Mouse (Mus musculus) CH12.LX (cell line): ENCODE data around the gene Pfkfb4. TPM values are rescaled to one million over a fixed set of nuclear protein-coding genes. Genes with fewer than 3 reads are reported as not detected.

ENCODE experiments used
- DNase-seq: peaks from one replicate; pipeline ENCODE4 v3.0.0-alpha.2; 2013; ENCODE audit errors: extremely low read depth
- H3K27ac ChIP-seq: 2 replicates; pipeline ENCODE4 v1.5.1; 2012; ENCODE audit warnings: low read depth, mild to moderate bottlenecking, control low read depth, moderate library complexity; ENCODE audit not compliant: insufficient read depth
- H3K27me3 ChIP-seq: replicated peaks from 2 replicates; pipeline ENCODE3; 2012; ENCODE audit warnings: inconsistent platforms
- H3K36me3 ChIP-seq, 2 experiments: replicated peaks in 1 of 2; 2 replicates each; pipeline versions ENCODE3 to v1.6.1; 2012; ENCODE audit warnings: inconsistent platforms in 1 of 2, low read length in 1 of 2, mild to moderate bottlenecking in 1 of 2, mixed read lengths in 1 of 2, moderate library complexity in 1 of 2; ENCODE audit not compliant: control insufficient read depth in 1 of 2, insufficient read depth in 1 of 2
- H3K4me1 ChIP-seq, 2 experiments: 2 replicates each; pipeline ENCODE4 v1.6.1; 2012; ENCODE audit warnings: inconsistent platforms in 1 of 2, moderate library complexity in 1 of 2; ENCODE audit not compliant: insufficient read depth in 2 of 2, control insufficient read depth in 1 of 2
- H3K4me2 ChIP-seq: 2 replicates; pipeline ENCODE4 v1.6.1; 2012; ENCODE audit warnings: low read depth, mild to moderate bottlenecking, control low read depth; ENCODE audit not compliant: poor library complexity, insufficient read depth, severe bottlenecking
- H3K4me3 ChIP-seq, 3 experiments: fragments of 150-350 bp in 1 of 3; sonication (generic) in 1 of 3; replicated peaks in 1 of 3; 2 replicates each; pipeline versions ENCODE3 to v1.5.1; 2011 to 2012; ENCODE audit warnings: low read depth in 2 of 3, low read length in 2 of 3, mild to moderate bottlenecking in 2 of 3, moderate library complexity in 2 of 3, control low read depth in 1 of 3, improper control_type of control experiment in 1 of 3, inconsistent platforms in 1 of 3, mixed read lengths in 1 of 3; ENCODE audit not compliant: poor library complexity in 1 of 3
- H3K79me2 ChIP-seq: replicated peaks from 2 replicates; pipeline ENCODE4 v1.6.1; 2012; ENCODE audit warnings: mild to moderate bottlenecking, moderate library complexity; ENCODE audit not compliant: control insufficient read depth, poor library complexity, insufficient read depth, severe bottlenecking; ENCODE audit errors: extremely low read depth
- H3K9ac ChIP-seq: 2 replicates; pipeline ENCODE4 v1.6.1; 2012; ENCODE audit warnings: low read depth, mild to moderate bottlenecking, control low read depth, moderate library complexity; ENCODE audit not compliant: insufficient read depth
- H3K9me3 ChIP-seq: replicated peaks from 2 replicates; pipeline ENCODE3; 2012; ENCODE audit warnings: low read length, inconsistent platforms, mixed read lengths
- CHD1 ChIP-seq: IDR thresholded peaks from 2 replicates; pipeline ENCODE4 v1.6.1; 2012; ENCODE audit warnings: low read depth, low read length, improper control_type of control experiment, inconsistent platforms
- CTCF ChIP-seq, 2 experiments: IDR thresholded peaks in 1 of 2; conservative IDR thresholded peaks in 1 of 2; 2 replicates each; pipeline ENCODE4 v1.5.1; 2011 to 2012; ENCODE audit warnings: low read depth in 2 of 2, low read length in 2 of 2, improper control_type of control experiment in 1 of 2, inconsistent platforms in 1 of 2, mild to moderate bottlenecking in 1 of 2, moderate library complexity in 1 of 2
- E2F4 ChIP-seq: IDR thresholded peaks from 2 replicates; pipeline ENCODE4 v1.6.1; 2011; ENCODE audit warnings: low read depth, low read length, improper control_type of control experiment; ENCODE audit not compliant: insufficient replicate concordance
- ETS1 ChIP-seq: conservative IDR thresholded peaks from 2 replicates; pipeline ENCODE4 v1.6.1; 2012; ENCODE audit warnings: low read depth, mild to moderate bottlenecking, inconsistent platforms, low read length, improper control_type of control experiment, moderate library complexity
- GABPA ChIP-seq: IDR thresholded peaks from 2 replicates; pipeline ENCODE4 v1.6.1; 2012; ENCODE audit warnings: low read depth, low read length, improper control_type of control experiment, inconsistent platforms; ENCODE audit not compliant: insufficient replicate concordance
- IRF4 ChIP-seq: IDR thresholded peaks from 2 replicates; pipeline ENCODE4 v1.6.1; 2014; ENCODE audit warnings: low read depth, mild to moderate bottlenecking, inconsistent platforms, low read length, improper control_type of control experiment
- JUN ChIP-seq: IDR thresholded peaks from 2 replicates; pipeline ENCODE4 v1.6.1; 2011; ENCODE audit warnings: low read depth, mild to moderate bottlenecking, low read length, improper control_type of control experiment, moderate library complexity; ENCODE audit not compliant: insufficient read depth
- JUND ChIP-seq: conservative IDR thresholded peaks from 2 replicates; pipeline ENCODE4 v1.6.1; 2011; ENCODE audit warnings: low read depth, low read length, improper control_type of control experiment
- KAT2A ChIP-seq: IDR thresholded peaks from 2 replicates; pipeline ENCODE4 v1.6.1; 2012; ENCODE audit warnings: low read length, improper control_type of control experiment, inconsistent platforms; ENCODE audit not compliant: insufficient replicate concordance
- MAZ ChIP-seq: IDR thresholded peaks from 2 replicates; pipeline ENCODE4 v1.6.1; 2012; ENCODE audit warnings: low read depth, mild to moderate bottlenecking, inconsistent platforms, low read length, improper control_type of control experiment, moderate library complexity
- MXI1 ChIP-seq: IDR thresholded peaks from 2 replicates; pipeline ENCODE4 v1.6.1; 2011; ENCODE audit warnings: mild to moderate bottlenecking, low read depth, low read length, improper control_type of control experiment
- MYC ChIP-seq: IDR thresholded peaks from 2 replicates; pipeline ENCODE4 v1.6.1; 2011; ENCODE audit warnings: low read depth, mild to moderate bottlenecking, improper control_type of control experiment, low read length
- NELFE ChIP-seq: IDR thresholded peaks from 2 replicates; pipeline ENCODE4 v1.6.1; 2011; ENCODE audit warnings: low read depth, low read length, improper control_type of control experiment
- PAX5 ChIP-seq: IDR thresholded peaks from 2 replicates; pipeline ENCODE4 v1.6.1; 2012; ENCODE audit warnings: low read length, inconsistent platforms, mixed read lengths
- POLR2A ChIP-seq: IDR thresholded peaks from 2 replicates; pipeline ENCODE4 v1.6.1; 2011; ENCODE audit warnings: low read depth, mild to moderate bottlenecking, improper control_type of control experiment, low read length
- RAD21 ChIP-seq: IDR thresholded peaks from 2 replicates; pipeline ENCODE4 v1.6.1; 2011; ENCODE audit warnings: low read depth, mild to moderate bottlenecking, low read length, improper control_type of control experiment, moderate library complexity
- RCOR1 ChIP-seq: conservative IDR thresholded peaks from 2 replicates; pipeline ENCODE4 v1.6.1; 2012; ENCODE audit warnings: low read depth, mild to moderate bottlenecking, inconsistent platforms, low read length, improper control_type of control experiment
- SIN3A ChIP-seq: IDR thresholded peaks from 2 replicates; pipeline ENCODE4 v1.6.1; 2012; ENCODE audit warnings: low read length, improper control_type of control experiment, inconsistent platforms
- TBP ChIP-seq: conservative IDR thresholded peaks from 2 replicates; pipeline ENCODE4 v1.6.1; 2011; ENCODE audit warnings: low read depth, low read length, improper control_type of control experiment
- TCF12 ChIP-seq: IDR thresholded peaks from 2 replicates; pipeline ENCODE4 v1.6.1; 2014; ENCODE audit warnings: low read depth, mild to moderate bottlenecking, inconsistent platforms, low read length, improper control_type of control experiment
- UBTF ChIP-seq: IDR thresholded peaks from 2 replicates; pipeline ENCODE4 v1.6.1; 2012; ENCODE audit warnings: low read depth, mild to moderate bottlenecking, inconsistent platforms, low read length, improper control_type of control experiment, moderate library complexity
- USF2 ChIP-seq: conservative IDR thresholded peaks from 2 replicates; pipeline ENCODE4 v1.6.1; 2011; ENCODE audit warnings: low read depth, low read length, improper control_type of control experiment
- ZMIZ1 ChIP-seq: IDR thresholded peaks from 2 replicates; pipeline ENCODE4 v1.6.1; 2012; ENCODE audit warnings: low read depth, mild to moderate bottlenecking, inconsistent platforms, low read length, improper control_type of control experiment
- ZNF384 ChIP-seq: IDR thresholded peaks from 2 replicates; pipeline ENCODE4 v1.6.1; 2012; ENCODE audit warnings: low read depth, low read length, improper control_type of control experiment, inconsistent platforms
- dilution Hi-C: fragments of 300-500 bp; cut with MboI; formaldehyde crosslinking; loops from 2 replicates; pipeline ENCODE4 v1.14.3; 2020; ENCODE audit warnings: low sequenced_read_pairs; ENCODE audit not compliant: extremely low pct_unique_long_range_greater_than_20kb, extremely low pct_ligation_motif_present
- in situ Hi-C: fragments of 300-500 bp; cut with MboI; formaldehyde crosslinking; loops from 3 replicates; pipeline ENCODE4 v1.14.3; 2019; ENCODE audit warnings: low sequenced_read_pairs, low pct_ligation_motif_present, low pct_unique_long_range_greater_than_20kb, mixed read lengths
- polyA plus RNA-seq: library from polyadenylated mRNA; unstranded; fragments of >175 nt; gene quantifications from 2 replicates; pipeline ENCODE4 v1.2.1, GENCODE M21; 2012; ENCODE audit warnings: low read depth; ENCODE audit not compliant: insufficient read length
- total RNA-seq, 2 experiments: library from RNA; depleted of rRNA; stranded (reverse); fragments of 300-350 nt in 1 of 2; fragments of >200 nt in 1 of 2; gene quantifications; 2 replicates each; pipeline ENCODE4 v1.2.3; 2012 to 2014

Pfkfb4 gene
- total and polyA plus RNA-seq, 3 experiments: 5.1 to 6.7 (median 5.9) TPM

DNA sequence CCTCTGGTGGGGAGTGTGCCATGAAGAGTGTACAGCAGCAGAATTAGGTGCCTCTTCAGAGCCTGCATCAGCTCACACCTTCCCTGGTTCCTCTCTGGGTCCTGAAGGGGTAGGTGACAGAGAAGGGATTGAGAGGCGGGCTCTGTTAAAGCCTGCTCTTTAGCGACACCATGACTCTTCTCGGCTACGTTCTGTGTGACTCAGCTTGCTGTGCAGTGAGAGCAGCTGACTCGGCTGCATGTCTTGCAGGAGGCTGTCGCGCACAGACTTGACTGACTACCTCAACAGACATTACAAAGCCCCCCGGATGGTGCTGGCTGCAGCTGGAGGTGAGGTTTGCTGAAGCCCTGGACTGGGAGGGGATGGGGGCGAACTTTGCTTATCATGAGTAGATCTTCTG is 46.5 kb upstream of the Pfkfb4 start:
- Histone ChIP-seq H3K4me1 (no peaks in the 10 kb centered on the region), H3K4me3 (no peak overlapping the region), H3K36me3 (peaks cover 85 to 92% of the 10 kb centered on the region in 2 experiments)
- in situ Hi-C loops: no loop called here
- no peak for TF ChIP-seq NELFE
- TF ChIP-seq GABPA: no peak
- TF ChIP-seq CTCF (conservative IDR thresholded peaks at IDR 0.05 in 1 of 2, IDR thresholded peaks at IDR 0.05 in 1 of 2; ENCODE audit: low read depth in 2 of 2, low read length in 2 of 2): no peak
- no peak for TF ChIP-seq MAZ
- TF ChIP-seq TBP: no peak
- TF ChIP-seq POLR2A: no peak
- no peak for TF ChIP-seq JUND
- TF ChIP-seq USF2: no peak
- TF ChIP-seq MXI1: no peak
- TF ChIP-seq KAT2A: no peak
- no peak for TF ChIP-seq ETS1
- TF ChIP-seq TCF12: no peak
- TF ChIP-seq ZMIZ1: no peak
- TF ChIP-seq CHD1: no peak
- TF ChIP-seq, all 38 proteins: peak for 0
- H3K9ac ChIP-seq: no peak overlapping the region
- DNase-seq: no peak
- no peaks in the 10 kb centered on the region; the same call in 1 of the 2 replicates for H3K79me2 ChIP-seq
- no peak overlapping the region for H3K4me2 ChIP-seq
- no peaks in the 10 kb centered on the region for H3K9me3 ChIP-seq
- H3K27me3 ChIP-seq: no peaks in the 10 kb centered on the region
- no peak overlapping the region for H3K27ac ChIP-seq
- dilution Hi-C loops: no loop called here

DNA sequence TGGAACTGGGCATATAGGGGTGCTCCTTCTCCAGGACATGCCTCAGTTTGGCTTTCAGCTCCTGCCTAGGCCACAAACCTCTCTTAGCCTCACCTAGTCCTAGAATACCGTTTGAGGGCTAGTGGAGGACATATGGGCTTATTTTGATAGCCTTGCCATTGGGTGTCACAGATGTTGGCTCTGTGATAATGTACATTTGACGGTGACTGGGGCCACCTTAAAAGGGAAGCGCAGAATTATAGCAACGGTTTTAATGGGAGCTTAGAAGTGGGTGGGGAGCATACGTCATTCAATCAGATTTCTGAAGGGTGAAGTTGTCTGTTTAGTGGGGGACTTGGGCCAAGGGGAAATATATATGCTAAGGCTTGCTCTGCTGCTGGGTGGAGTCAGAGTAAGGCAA is 46.0 kb upstream of the Pfkfb4 start:
- Histone ChIP-seq H3K36me3 (peaks cover 87 to 93% of the 10 kb centered on the region in 2 experiments), H3K27ac (no peak overlapping the region), H3K4me1 (no peaks in the 10 kb centered on the region), H3K79me2 (no peaks in the 10 kb centered on the region; the same call in 1 of the 2 replicates), H3K27me3 (no peaks in the 10 kb centered on the region), H3K4me3 (no peak overlapping the region), H3K9me3 (no peaks in the 10 kb centered on the region), H3K4me2 (no peak overlapping the region), H3K9ac (no peak overlapping the region)
- in situ Hi-C loops (no loop called here), dilution Hi-C loops (no loop called here)
- TF ChIP-seq MAZ (no peak), E2F4 (no peak), TCF12 (no peak), NELFE (no peak), RCOR1 (no peak), SIN3A (no peak), GABPA (no peak), UBTF (no peak), ETS1 (no peak), JUN (no peak), IRF4 (no peak), USF2 (no peak), MXI1 (no peak), CHD1 (no peak), ZNF384 (no peak), MYC (no peak), POLR2A (no peak), PAX5 (no peak), RAD21 (no peak)
- no peak for DNase-seq
